Mouse (Mus musculus): ENCODE data around the gene Man2c1. TPM values are rescaled to one million over a fixed set of nuclear protein-coding genes. Genes with fewer than 3 reads are reported as not detected.
A peak's percentile ranks its signal among the peaks of the same experiment; 100 is the strongest.

The Man2c1 gene
- polyA plus RNA-seq, 1 experiment from 2014 or later: 18.5 TPM

- 14% methylated on average over 3 of the region's 3 CpGs for WGBS (ENCODE audit: insufficient replicate concordance)
Observed at GRCm38 (mm10) chr9:57162496-57162895, 32.0 kb downstream of the Man2c1 start.

GRCm38 (mm10) chr9:57163137-57163536, 32.6 kb downstream of the Man2c1 start:
- Histone ChIP-seq H3K27me3 (ENCODE audit: insufficient read depth, low read length) (no peaks in the 10 kb centered on the region), H3K36me3 (replicated peaks; ENCODE audit: insufficient read depth, low read length) (no peaks in the 10 kb centered on the region), H3K27ac (ENCODE audit: low read depth) (no peak overlapping the region), H3K9ac (replicated peaks) (no peak overlapping the region), H3K4me2 (ENCODE audit: low read depth, low read length) (no peak overlapping the region), H3K9me3 (ENCODE audit: low read length) (no peaks in the 10 kb centered on the region), H3K4me3 (ENCODE audit: low read depth, low read length) (no peak overlapping the region), H3K4me1 (ENCODE audit: insufficient read depth) (peaks cover 3% of the 10 kb centered on the region; the same call in 1 of the 2 replicates)
- no peak for ATAC-seq
- no peak for TF ChIP-seq CTCF (IDR thresholded peaks at IDR 0.05; ENCODE audit: low read depth)
- peak; percentile 7 for DNase-seq
- WGBS (ENCODE audit: insufficient replicate concordance): 68% methylated on average over 2 of the region's 2 CpGs

More at GRCm38 (mm10) chr9:57162496-57162895, 32.0 kb downstream of the Man2c1 start:
- no peaks in the 10 kb centered on the region for H3K27me3 ChIP-seq (ENCODE audit: insufficient read depth, low read length)
- H3K27ac ChIP-seq (ENCODE audit: low read depth): no peak overlapping the region
- H3K9ac ChIP-seq (replicated peaks): no peak overlapping the region
- TF ChIP-seq EP300 (IDR thresholded peaks at IDR 0.05; ENCODE audit: low read depth) (no peak), CTCF (IDR thresholded peaks at IDR 0.05; ENCODE audit: low read depth) (peak; percentile 76)
- no peak overlapping the region for H3K4me3 ChIP-seq (ENCODE audit: low read depth, low read length)
- peak; percentile 29; the same call in 1 of the 2 replicates for ATAC-seq
- H3K36me3 ChIP-seq (replicated peaks; ENCODE audit: insufficient read depth, low read length): no peaks in the 10 kb centered on the region
- no peaks in the 10 kb centered on the region for H3K9me3 ChIP-seq (ENCODE audit: low read length)
- peak; percentile 29 for DNase-seq
- peaks cover 7% of the 10 kb centered on the region for H3K4me1 ChIP-seq (ENCODE audit: insufficient read depth)
- no peak overlapping the region for H3K4me2 ChIP-seq (ENCODE audit: low read depth, low read length)

GRCm38 (mm10) chr9:57166173-57166572, 35.7 kb downstream of the Man2c1 start:
- H3K4me1 ChIP-seq (ENCODE audit: insufficient read depth): no peaks in the 10 kb centered on the region
- no peak overlapping the region for H3K9ac ChIP-seq (replicated peaks)
- H3K9me3 ChIP-seq (ENCODE audit: low read length): no peaks in the 10 kb centered on the region
- 78% methylated on average over 2 of the region's 2 CpGs for WGBS (ENCODE audit: insufficient replicate concordance)
- TF ChIP-seq EP300 (IDR thresholded peaks at IDR 0.05; ENCODE audit: low read depth) (no peak), CTCF (IDR thresholded peaks at IDR 0.05; ENCODE audit: low read depth) (no peak)
- H3K36me3 ChIP-seq (replicated peaks; ENCODE audit: insufficient read depth, low read length): no peaks in the 10 kb centered on the region
- no peak overlapping the region for H3K4me3 ChIP-seq (ENCODE audit: low read depth, low read length)
- DNase-seq: no peak
- H3K4me2 ChIP-seq (ENCODE audit: low read depth, low read length): no peak overlapping the region
- no peaks in the 10 kb centered on the region for H3K27me3 ChIP-seq (ENCODE audit: insufficient read depth, low read length)
- no peak overlapping the region for H3K27ac ChIP-seq (ENCODE audit: low read depth)
- ATAC-seq: no peak

GRCm38 (mm10) chr9:57168411-57168810, 37.9 kb downstream of the Man2c1 start:
- ATAC-seq (no peak), DNase-seq (no peak)
- Histone ChIP-seq H3K4me3 (ENCODE audit: low read depth, low read length) (no peak overlapping the region), H3K27me3 (ENCODE audit: insufficient read depth, low read length) (no peaks in the 10 kb centered on the region), H3K4me1 (ENCODE audit: insufficient read depth) (no peaks in the 10 kb centered on the region), H3K27ac (ENCODE audit: low read depth) (no peak overlapping the region), H3K4me2 (ENCODE audit: low read depth, low read length) (no peak overlapping the region), H3K9ac (replicated peaks) (no peak overlapping the region), H3K36me3 (replicated peaks; ENCODE audit: insufficient read depth, low read length) (no peaks in the 10 kb centered on the region), H3K9me3 (ENCODE audit: low read length) (no peaks in the 10 kb centered on the region)
- 74% methylated on average over 5 of the region's 5 CpGs for WGBS (ENCODE audit: insufficient replicate concordance)
- TF ChIP-seq EP300 (IDR thresholded peaks at IDR 0.05; ENCODE audit: low read depth) (no peak), CTCF (IDR thresholded peaks at IDR 0.05; ENCODE audit: low read depth) (no peak)

Other genes starting within 250 kb of the Man2c1 start
- 1.6 and 1.8 TPM in 2 replicates for gene Snx33, start 202.3 kb upstream of the Man2c1 start, polyA plus RNA-seq (2015; fragmentation: Nextera tagmentation; extraction: Ambion mirVana)
- 57.6 and 57.8 TPM in 2 replicates for gene Imp3, start 193.2 kb upstream of the Man2c1 start, polyA plus RNA-seq (2015; fragmentation: Nextera tagmentation; extraction: Ambion mirVana)
- gene Snupn, start 179.8 kb upstream of the Man2c1 start, polyA plus RNA-seq (2015; fragmentation: Nextera tagmentation; extraction: Ambion mirVana): 7.7 and 8.2 TPM in 2 replicates
- gene Ptpn9, start 135.8 kb upstream of the Man2c1 start, polyA plus RNA-seq (2015; fragmentation: Nextera tagmentation; extraction: Ambion mirVana): 4.9 and 5.0 TPM in 2 replicates
- 6.1 and 6.6 TPM in 2 replicates for gene Sin3a, start 58.6 kb upstream of the Man2c1 start, polyA plus RNA-seq (2015; fragmentation: Nextera tagmentation; extraction: Ambion mirVana)
- gene Neil1, start 17.6 kb downstream of the Man2c1 start, polyA plus RNA-seq (2015; fragmentation: Nextera tagmentation; extraction: Ambion mirVana): 2.5 and 2.9 TPM in 2 replicates
- gene Commd4, start 27.6 kb downstream of the Man2c1 start, polyA plus RNA-seq (2015; fragmentation: Nextera tagmentation; extraction: Ambion mirVana): 45.4 and 48.2 TPM in 2 replicates
- gene Trcg1, start 105.9 kb downstream of the Man2c1 start, polyA plus RNA-seq (2015; fragmentation: Nextera tagmentation; extraction: Ambion mirVana): not detected in 2 replicates
- gene 1700017B05Rik, start 131.9 kb downstream of the Man2c1 start, polyA plus RNA-seq (2015; fragmentation: Nextera tagmentation; extraction: Ambion mirVana): 10.1 and 10.4 TPM in 2 replicates

Measured in liver, postnatal 0 days (tissue).